8 mouse cellular contexts compared by ENCODE assay signal in the genomic region with DNA sequence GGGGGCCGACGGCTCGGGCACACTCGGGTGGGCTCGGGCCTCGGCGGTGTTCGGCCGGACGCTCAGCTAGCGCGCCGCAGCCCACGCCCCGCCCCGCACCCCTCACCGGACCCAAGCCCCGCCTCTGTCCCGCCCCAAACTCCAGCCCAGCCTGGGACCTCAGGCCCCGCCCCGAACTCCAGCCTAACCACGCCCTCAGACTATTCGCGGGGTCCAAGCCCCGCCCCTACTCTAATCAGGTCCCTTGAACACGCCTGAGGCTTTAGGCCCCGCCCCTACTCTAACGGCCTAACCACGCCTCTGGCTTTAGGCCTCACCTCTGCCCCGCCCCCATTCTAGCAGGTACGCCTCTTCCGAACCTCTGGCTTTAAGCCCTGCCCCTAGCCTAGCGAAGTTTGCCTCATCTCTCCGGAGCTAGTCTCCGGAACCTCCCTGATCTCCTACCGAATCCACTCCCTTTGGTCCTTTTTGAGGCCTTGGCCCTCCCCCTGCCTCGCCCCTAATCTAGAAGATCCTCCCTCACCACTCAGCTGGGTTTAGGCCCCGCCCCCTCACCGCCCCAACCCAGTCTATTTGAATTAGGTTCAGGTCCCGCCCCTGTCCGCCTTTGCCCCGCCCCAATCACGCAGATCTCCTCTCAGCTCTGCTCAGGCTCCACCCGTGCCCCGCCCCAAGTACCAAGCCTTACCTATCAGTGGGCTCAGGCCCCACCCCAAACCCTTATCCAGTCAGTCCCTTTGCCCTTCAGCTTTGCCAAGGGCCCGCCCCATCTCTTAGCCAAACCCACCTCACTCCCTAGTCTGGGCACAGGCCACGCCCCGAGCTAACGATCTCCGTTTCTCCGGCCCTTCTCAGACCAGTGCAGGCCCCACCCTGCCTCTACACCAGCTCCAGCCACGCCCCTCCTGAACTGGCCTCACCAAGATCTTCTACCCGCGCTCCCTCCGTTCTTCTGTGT. TPM values are rescaled to one million over a fixed set of nuclear protein-coding genes. Genes with fewer than 3 reads are reported as not detected.
DNase-seq lines count a peak whose midpoint lies in the region; ATAC-seq and TF ChIP-seq lines count a peak whose summit lies in the region.

No protein-coding gene starts in this region.

- no peaks in the 10 kb centered on the region for H3K9me3 ChIP-seq in ES-E14 (ENCODE audit: control insufficient read depth, insufficient read depth, low read depth, low read length)
- H3K9me3 ChIP-seq in forebrain, embryonic 15.5 days = no peaks in the 10 kb centered on the region

- H3K9ac ChIP-seq in ES-E14 (ENCODE audit: insufficient read depth, low read depth, low read length, poor library complexity, severe bottlenecking) = peak overlapping the region; percentile 82
- peak overlapping the region; percentile 72 for H3K9ac ChIP-seq in forebrain, embryonic 15.5 days (replicated peaks)

- DNase-seq in ES-E14 (ENCODE audit: low read depth, low spot score) = peak; percentile 99
- peak; percentile 99 for DNase-seq in cerebellum, adult 11-12 months
- DNase-seq in heart, postnatal 25 days (ENCODE audit: low spot score) = peak; percentile 94
- DNase-seq in layer of hippocampus, adult 18-20 months (ENCODE audit: low spot score in 2 of 2) = peak; percentile 93 to 96
- DNase-seq in lung, adult 2 months = peak; percentile 98
- DNase-seq in thymus, adult 18-20 months = peak; percentile 83 to 89

- TF ChIP-seq POLR2A in lung, adult 2 months (IDR thresholded peaks at IDR 0.05; ENCODE audit: borderline replicate concordance, extremely low read depth, low read depth, low read length) = no peak; the same call in 1 of the 2 replicates

- no peak for TF ChIP-seq CTCF in lung, adult 2 months (IDR thresholded peaks at IDR 0.05; ENCODE audit: insufficient read depth, low read length)

- WGBS in forebrain, embryonic 15.5 days = under 1% methylated on average over 52 of the region's 55 CpGs
- WGBS in lung, adult 2 months = under 1% methylated on average over 48 of the region's 55 CpGs

- H3K4me1 ChIP-seq in ES-E14 (ENCODE audit: control insufficient read depth in 2 of 2, insufficient read depth in 2 of 2, low read length in 2 of 2, poor library complexity in 1 of 2) = peaks cover 0 to 6% of the 10 kb centered on the region in 2 experiments; a peak in 2 of 4 replicates
- H3K4me1 ChIP-seq in forebrain, embryonic 15.5 days = peaks cover 23% of the 10 kb centered on the region
- peaks cover 7% of the 10 kb centered on the region; the same call in 1 of the 2 replicates for H3K4me1 ChIP-seq in lung, adult 2 months (ENCODE audit: control insufficient read depth, insufficient read depth, low read length)

- peak overlapping the region; percentile 98 for H3K4me2 ChIP-seq in forebrain, embryonic 15.5 days (replicated peaks)

- intact Hi-C loops in heart, postnatal 25 days (cut with DNase I) = loop anchor here (5.0 kb wide), 2 partner anchors 109 to 139 kb away; no protein-coding TSS in a partner anchor

- in situ Hi-C loops in ES-E14 (cut with MboI; ENCODE audit: low sequenced_read_pairs in 2 of 2, unreplicated experiment in 2 of 2) = no loop called here

- peak; percentile 90 for ATAC-seq in forebrain, embryonic 15.5 days (replicated peaks)
- ATAC-seq in neutrophil, adult 5-6 weeks (ENCODE audit: extremely low read depth, insufficient number of reproducible peaks, low FRiP score, poor library complexity, severe bottlenecking) = peak; percentile 65

- peak overlapping the region; percentile 47; the same call in 1 of the 2 replicates for H3K27ac ChIP-seq in ES-E14 (ENCODE audit: insufficient read depth, low read depth, low read length, poor library complexity, severe bottlenecking)
- H3K27ac ChIP-seq in forebrain, embryonic 15.5 days (replicated peaks) = peak overlapping the region; percentile 46; the same call in 1 of the 2 replicates

- peak overlapping the region; percentile 90 to 100 for H3K4me3 ChIP-seq in ES-E14 (ENCODE audit: insufficient read depth in 1 of 2, low read depth in 1 of 2, low read length in 2 of 2, poor library complexity in 1 of 2, severe bottlenecking in 1 of 2)
- peak overlapping the region; percentile 67 for H3K4me3 ChIP-seq in forebrain, embryonic 15.5 days
- H3K4me3 ChIP-seq in lung, adult 2 months (replicated peaks; ENCODE audit: extremely low read depth, low read depth, low read length) = peak overlapping the region; percentile 74

- H3K27me3 ChIP-seq in forebrain, embryonic 15.5 days = 0 out of 2 replicates have a peak, but pooled peaks cover 4% of the 10 kb centered on the region

- no peaks in the 10 kb centered on the region; the same call in 1 of the 2 replicates for H3K36me3 ChIP-seq in ES-E14 (ENCODE audit: control insufficient read depth, insufficient read depth, low read length, poor library complexity, severe bottlenecking)
- peaks cover 1% of the 10 kb centered on the region; the same call in 1 of the 2 replicates for H3K36me3 ChIP-seq in forebrain, embryonic 15.5 days

TF ChIP-seq in ES-E14, 5 proteins besides CTCF, POLR2A, EP300 and RAD21:
- no peak for TF ChIP-seq ZNF384 (IDR thresholded peaks at IDR 0.05; ENCODE audit: low read depth, low read length)
- no peak for TF ChIP-seq MAFK (IDR thresholded peaks at IDR 0.05; ENCODE audit: insufficient read depth, low read depth, low read length)
- TF ChIP-seq HCFC1 (IDR thresholded peaks at IDR 0.05; ENCODE audit: borderline replicate concordance, insufficient read depth, low read length) = no peak
- TF ChIP-seq CHD2 (IDR thresholded peaks at IDR 0.05; ENCODE audit: low read depth, low read length) = no peak
- TF ChIP-seq ZC3H11A (IDR thresholded peaks at IDR 0.05; ENCODE audit: borderline replicate concordance, low read depth, low read length) = no peak
TF ChIP-seq in ES-E14: peak in this region for 0.

RNA-seq across cellular contexts. Expression of a gene that starts 0.6 kb away (rescaled TPM):
- 8.5 and 17.7 TPM in 2 replicates for total RNA-seq in ES-E14 (2012; rRNA removed)
- polyA plus RNA-seq in forebrain, embryonic 15.5 days (2015; fragmentation: Nextera tagmentation; extraction: Ambion mirVana) = 21.6 and 28.1 TPM in 2 replicates
- 1 to 10 TPM; 3.0 to 3.3 TPM for total RNA-seq in heart, postnatal 25 days (2021)
- 10 to 100 TPM; 28.7 to 37.6 TPM for total RNA-seq in layer of hippocampus, adult 18-20 months (2021)
- 12.0 and 17.2 TPM in 2 replicates for polyA plus RNA-seq in lung, adult 2 months (2012; rRNA removed)
- 0.25 and 2.2 TPM in 2 replicates for total RNA-seq in neutrophil, adult 5-6 weeks (2017)

Comparison
In these comparisons a context has a peak if more than half of its experiments do, and no peak if none do; other contexts are left out.
1. Peak in every context shown above with its lines: DNase-seq, ATAC-seq, H3K4me3 ChIP-seq and H3K27ac ChIP-seq.